Mouse (Mus musculus) intestine, postnatal 0 days (tissue): ENCODE measurements around the gene Ccdc137. TPM values are rescaled to one million over a fixed set of nuclear protein-coding genes. Genes with fewer than 3 reads are reported as not detected.

Experiments used
- ATAC-seq: fragments of 200-750 bp; cut with Nextera tagmentation; 2 replicates; pipeline ENCODE4 v1.8.0; 2017; ENCODE audit warnings: mild to moderate bottlenecking, moderate TSS enrichment, moderate library complexity
- H3K27ac ChIP-seq: fragments of 300-500 bp; sonication (generic); 2 replicates; pipeline ENCODE4 v1.5.1; 2014; ENCODE audit warnings: mild to moderate bottlenecking, low read depth, low read length, moderate library complexity
- H3K27me3 ChIP-seq: fragments of 300-500 bp; sonication (generic); replicated peaks from 2 replicates; pipeline ENCODE4 v1.6.1; 2014; ENCODE audit warnings: low read length, mixed read lengths; ENCODE audit not compliant: control insufficient read depth, insufficient read depth
- H3K36me3 ChIP-seq: fragments of 300-500 bp; sonication (generic); 2 replicates; pipeline ENCODE4 v1.6.1; 2014; ENCODE audit warnings: mild to moderate bottlenecking, moderate library complexity; ENCODE audit not compliant: control insufficient read depth, insufficient read depth
- H3K4me1 ChIP-seq: fragments of 300-500 bp; sonication (generic); replicated peaks from 2 replicates; pipeline ENCODE4 v1.6.1; 2014; ENCODE audit warnings: antibody characterized with exemption, low read length, mixed read lengths; ENCODE audit not compliant: control insufficient read depth, insufficient read depth
- H3K4me2 ChIP-seq: fragments of 300-500 bp; sonication (generic); replicated peaks from 2 replicates; pipeline ENCODE4 v1.6.1; 2014; ENCODE audit warnings: low read depth, mild to moderate bottlenecking, moderate library complexity
- H3K4me3 ChIP-seq: fragments of 300-500 bp; sonication (generic); 2 replicates; pipeline ENCODE4 v1.5.1; 2014; ENCODE audit warnings: low read depth, low read length
- H3K9ac ChIP-seq: fragments of 300-500 bp; sonication (generic); 2 replicates; pipeline ENCODE4 v1.6.1; 2014; ENCODE audit warnings: mild to moderate bottlenecking, low read depth, low read length
- H3K9me3 ChIP-seq: fragments of 300-500 bp; sonication (generic); 2 replicates; pipeline ENCODE4 v1.6.1; 2016; ENCODE audit warnings: mixed run types; ENCODE audit not compliant: control insufficient read depth
- CTCF ChIP-seq: sonication (generic); IDR thresholded peaks from 2 replicates; pipeline ENCODE4 v1.5.1; 2016; ENCODE audit warnings: low read depth, mild to moderate bottlenecking, control low read depth, antibody characterized with exemption, moderate library complexity
- WGBS: fragments of 180-500 bp; shearing (Covaris S2); extraction: QIAGEN DNeasy Blood & Tissue Kit; methylation state at CpG from one replicate; pipeline ENCODE4 v1.1.7; 2014; 5-methylcytosine and 5-hydroxymethylcytosine counted together
- polyA plus RNA-seq: library from polyadenylated mRNA; unstranded; fragments of >200 nt; fragmentation: Nextera tagmentation; extraction: Ambion mirVana; gene quantifications from 2 replicates; pipeline ENCODE4 v1.2.1, GENCODE M21; 2015

Gene Ccdc137
- polyA plus RNA-seq, 1 experiment from 2014 or later = 14.1 TPM

DNA sequence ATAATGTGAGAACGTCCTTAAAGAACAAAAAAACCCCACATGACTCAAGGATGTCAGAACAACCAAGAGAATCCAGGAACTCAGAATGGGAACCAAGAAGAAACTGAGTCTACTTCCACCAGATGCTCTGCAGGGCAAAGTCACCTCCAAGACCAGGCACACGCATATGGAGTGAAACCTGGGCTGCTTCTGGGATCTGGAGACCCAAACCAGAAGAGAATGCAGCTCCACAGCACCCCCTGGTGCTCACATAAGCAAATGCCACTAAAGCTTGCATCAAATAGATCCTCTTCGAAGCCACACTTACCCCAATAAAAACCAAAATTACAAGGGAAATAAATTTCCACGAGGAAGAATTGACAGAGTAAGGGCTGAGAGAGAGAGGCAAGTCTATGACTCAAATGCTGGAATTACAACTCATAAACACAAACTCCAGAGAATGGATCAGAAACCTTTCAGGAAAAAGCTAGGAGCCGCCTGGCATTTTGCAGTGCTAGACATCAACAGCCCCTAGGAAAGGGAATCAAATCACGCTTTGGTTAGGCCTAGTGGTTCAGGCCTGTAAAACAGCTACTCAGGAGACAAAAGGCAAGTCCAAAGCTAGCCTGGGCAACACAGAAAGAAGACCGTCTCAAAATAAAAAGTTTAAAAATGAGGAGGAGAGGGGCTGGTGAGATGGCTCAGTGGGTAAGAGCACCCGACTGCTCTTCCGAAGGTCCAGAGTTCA lies 34.2 kb upstream of the Ccdc137 start:
- peak; percentile 81 for TF ChIP-seq CTCF
- no peak overlapping the region for H3K27ac ChIP-seq
- H3K9me3 ChIP-seq = no peaks in the 10 kb centered on the region
- no peak for ATAC-seq
- peaks cover 82% of the 10 kb centered on the region for H3K36me3 ChIP-seq
- H3K4me2 ChIP-seq = no peak overlapping the region
- no peaks in the 10 kb centered on the region for H3K4me1 ChIP-seq
- 65% methylated on average over 9 of the region's 9 CpGs for WGBS
- H3K27me3 ChIP-seq = no peaks in the 10 kb centered on the region
- no peak overlapping the region for H3K9ac ChIP-seq
- no peak overlapping the region for H3K4me3 ChIP-seq

- no peak for ATAC-seq
Measured at GRCm38 (mm10) chr11:120426727-120427126, 31.2 kb upstream of the Ccdc137 start.

GRCm38 (mm10) chr11:120437152-120437856 lies 20.6 kb upstream of the Ccdc137 start, which contains the start of gene Nploc4:
Gene Nploc4 (minus strand): TSS chr11:120437708.
- Histone ChIP-seq H3K27ac (peak within 1 kb of the TSS; percentile 80), H3K4me3 (peak within 1 kb of the TSS; percentile 95), H3K9ac (peak within 1 kb of the TSS; percentile 92), H3K27me3 (no peaks in the 10 kb centered on the region), H3K4me1 (no peaks in the 10 kb centered on the region; the same call in 1 of the 2 replicates), H3K36me3 (peaks cover 16% of the 10 kb centered on the region), H3K4me2 (peak within 1 kb of the TSS; percentile 63), H3K9me3 (no peaks in the 10 kb centered on the region)
- peak; percentile 85 for ATAC-seq
- no peak; the same call in 1 of the 2 replicates for TF ChIP-seq CTCF
- WGBS = under 1% methylated on average over 66 of the region's 77 CpGs

More at GRCm38 (mm10) chr11:120426727-120427126, 31.2 kb upstream of the Ccdc137 start:
- no peak overlapping the region for H3K27ac ChIP-seq
- no peaks in the 10 kb centered on the region for H3K4me1 ChIP-seq
- H3K27me3 ChIP-seq = no peaks in the 10 kb centered on the region
- H3K9ac ChIP-seq = no peak overlapping the region
- WGBS = 93% methylated on average over 3 of the region's 3 CpGs
- H3K4me2 ChIP-seq = no peak overlapping the region
- H3K4me3 ChIP-seq = no peak overlapping the region
- TF ChIP-seq CTCF = no peak
- no peaks in the 10 kb centered on the region for H3K9me3 ChIP-seq
- H3K36me3 ChIP-seq = peaks cover 72% of the 10 kb centered on the region

GRCm38 (mm10) chr11:120437857-120438385 lies 20.0 kb upstream of the Ccdc137 start:
- TF ChIP-seq CTCF = no peak
- Histone ChIP-seq H3K4me2 (peak overlapping the region; percentile 63), H3K27ac (peak overlapping the region; percentile 80; the same call in 1 of the 2 replicates), H3K9ac (peak overlapping the region; percentile 92), H3K9me3 (no peaks in the 10 kb centered on the region), H3K4me3 (peak overlapping the region; percentile 95), H3K36me3 (peaks cover 10% of the 10 kb centered on the region), H3K27me3 (no peaks in the 10 kb centered on the region), H3K4me1 (no peaks in the 10 kb centered on the region; the same call in 1 of the 2 replicates)
- ATAC-seq = no peak
- 24% methylated on average over 12 of the region's 12 CpGs for WGBS

GRCm38 (mm10) chr11:120442344-120442743 lies 15.6 kb upstream of the Ccdc137 start, which contains the start of gene Tspan10:
Gene Tspan10 (plus strand): TSS chr11:120442644.
- WGBS = 90% methylated on average over 3 of the region's 3 CpGs
- Histone ChIP-seq H3K4me3 (no peak within 1 kb of the TSS), H3K9me3 (no peaks in the 10 kb centered on the region), H3K9ac (no peak within 1 kb of the TSS), H3K4me2 (no peak within 1 kb of the TSS), H3K36me3 (no peaks in the 10 kb centered on the region), H3K27me3 (no peaks in the 10 kb centered on the region), H3K4me1 (no peaks in the 10 kb centered on the region), H3K27ac (no peak within 1 kb of the TSS)
- TF ChIP-seq CTCF = no peak
- no peak for ATAC-seq

- no peaks in the 10 kb centered on the region for H3K9me3 ChIP-seq
- H3K9ac ChIP-seq = no peak overlapping the region
- no peak for ATAC-seq
- TF ChIP-seq CTCF = 0 out of 2 replicates have a peak, but pooled peaks have one; percentile 15
- no peak overlapping the region for H3K4me3 ChIP-seq
- H3K4me1 ChIP-seq = no peaks in the 10 kb centered on the region
- no peak overlapping the region for H3K4me2 ChIP-seq
- H3K36me3 ChIP-seq = no peaks in the 10 kb centered on the region
- H3K27me3 ChIP-seq = no peaks in the 10 kb centered on the region
- no peak overlapping the region for H3K27ac ChIP-seq
- WGBS = 90% methylated on average over 3 of the region's 3 CpGs
Measured at GRCm38 (mm10) chr11:120442765-120443280, 15.1 kb upstream of the Ccdc137 start.
